Mouse (Mus musculus): ENCODE results near the gene Ccdc88a.
"Not testable (repeated sequence)": the region's sequence is repeated elsewhere in the genome, so short reads cannot be mapped to it uniquely, and the experiment has no call there.

The Ccdc88a gene

GRCm38 (mm10) chr11:29448741-29449140 is 75.3 kb downstream of the Ccdc88a start:
- no peak for DNase-seq (ENCODE audit: low read depth)

- DNase-seq (ENCODE audit: low read depth), result no peak
Measured at GRCm38 (mm10) chr11:29474676-29475075, 101.2 kb downstream of the Ccdc88a start.

- no peak for DNase-seq (ENCODE audit: low read depth)
Measured at GRCm38 (mm10) chr11:29493135-29493534, 119.7 kb downstream of the Ccdc88a start.

- no peak for DNase-seq (ENCODE audit: low read depth)
Measured at GRCm38 (mm10) chr11:29496962-29497361, 123.5 kb downstream of the Ccdc88a start.

GRCm38 (mm10) chr11:29503948-29504893 is 130.8 kb downstream of the Ccdc88a start:
- no peak for DNase-seq (ENCODE audit: low read depth)

- no peak for DNase-seq (ENCODE audit: low read depth)
Measured at GRCm38 (mm10) chr11:29504899-29505625, 131.6 kb downstream of the Ccdc88a start.

GRCm38 (mm10) chr11:29509421-29509820 is 136.0 kb downstream of the Ccdc88a start:
- no peak for DNase-seq (ENCODE audit: low read depth)

GRCm38 (mm10) chr11:29512818-29513535 is 139.5 kb downstream of the Ccdc88a start:
- DNase-seq (ENCODE audit: low read depth), result no peak

GRCm38 (mm10) chr11:29514325-29514681 is 140.8 kb downstream of the Ccdc88a start:
- DNase-seq (ENCODE audit: low read depth), result no peak

- DNase-seq (ENCODE audit: low read depth), result peak; percentile 95
Measured at GRCm38 (mm10) chr11:29514682-29515412, 141.4 kb downstream of the Ccdc88a start, which contains the start of gene Prorsd1. Prorsd1 (minus strand) TSS chr11:29515033.

- DNase-seq (ENCODE audit: low read depth), result peak; percentile 77
Measured at GRCm38 (mm10) chr11:29525988-29526794, 152.7 kb downstream of the Ccdc88a start, which contains the start of gene Mtif2. Mtif2 (plus strand) TSS chr11:29526408.

GRCm38 (mm10) chr11:29538201-29538600 is 164.7 kb downstream of the Ccdc88a start:
- no peak for DNase-seq (ENCODE audit: low read depth)

- DNase-seq (ENCODE audit: low read depth), result no peak
Measured at GRCm38 (mm10) chr11:29544225-29544945, 170.9 kb downstream of the Ccdc88a start.

- not testable (repeated sequence) for DNase-seq (ENCODE audit: low read depth)
Measured at GRCm38 (mm10) chr11:29545150-29545752, 171.8 kb downstream of the Ccdc88a start.

- DNase-seq (ENCODE audit: low read depth), result not testable (repeated sequence)
Measured at GRCm38 (mm10) chr11:29546297-29546696, 172.8 kb downstream of the Ccdc88a start.

GRCm38 (mm10) chr11:29546762-29547161 is 173.3 kb downstream of the Ccdc88a start:
- no peak for DNase-seq (ENCODE audit: low read depth)

- DNase-seq (ENCODE audit: low read depth), result no peak
Measured at GRCm38 (mm10) chr11:29547249-29547751, 173.8 kb downstream of the Ccdc88a start.

GRCm38 (mm10) chr11:29547752-29548503 is 174.5 kb downstream of the Ccdc88a start, which contains the start of the genes Clhc1 and Rps27a:
Clhc1 (plus strand) TSS chr11:29547950.
Rps27a (minus strand) TSS chr11:29548109.
- DNase-seq (ENCODE audit: low read depth), result peak; percentile 97
